In the genomic region with DNA sequence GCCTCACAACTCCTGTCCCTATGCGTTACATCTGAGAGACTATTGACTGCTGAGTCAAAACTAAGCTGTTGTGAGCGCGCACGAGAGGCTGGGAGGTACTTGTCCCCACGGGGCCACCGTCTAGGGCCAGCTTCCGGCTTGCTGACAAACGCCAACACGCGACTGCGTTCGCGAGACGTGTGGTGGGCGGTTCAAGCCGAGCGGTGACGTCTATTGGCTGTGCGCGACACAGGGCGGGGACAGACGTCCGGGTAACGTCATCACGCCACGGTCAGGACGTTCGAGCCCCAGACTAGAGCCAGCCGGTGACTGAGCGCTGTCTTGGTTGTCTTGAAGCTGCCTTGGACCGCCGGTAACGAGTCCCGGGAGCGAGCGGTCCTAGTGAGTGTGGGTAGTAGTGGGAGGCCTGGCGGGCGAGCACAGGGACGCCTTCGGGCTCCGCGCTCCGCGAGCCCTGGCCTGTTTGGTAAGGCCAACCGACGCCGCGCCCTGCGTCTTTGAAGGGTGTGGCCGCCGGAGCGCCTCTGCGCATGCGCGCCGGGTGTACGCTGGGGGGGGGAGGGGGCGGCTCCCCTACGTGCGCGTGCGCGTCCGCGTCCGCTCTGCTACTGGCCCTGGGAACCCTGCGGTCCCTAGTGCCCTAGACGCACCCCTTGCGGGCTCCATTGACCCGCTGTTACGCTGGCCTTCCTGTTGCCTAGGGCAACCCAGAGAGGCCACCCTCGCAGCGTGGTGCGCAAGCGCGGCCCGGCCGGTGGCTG, we compare ENCODE assay signal across 8 mouse cellular contexts. TPM values are rescaled to one million over a fixed set of nuclear protein-coding genes. Genes with fewer than 3 reads are reported as not detected.
DNase-seq lines count a peak whose midpoint lies in the region; ATAC-seq and TF ChIP-seq lines count a peak whose summit lies in the region.

A gene (plus strand): TSS at position 269 of the 761 bp plus-strand sequence.

- peak within 1 kb of the TSS; percentile 98 for H3K27ac ChIP-seq in bone marrow, adult 2 months (ENCODE audit: control insufficient read depth, insufficient read depth, low read depth, low read length, poor library complexity)
- H3K27ac ChIP-seq in embryonic facial prominence, embryonic 15.5 days (replicated peaks) = peak within 1 kb of the TSS; percentile 97
- peak within 1 kb of the TSS; percentile 93 for H3K27ac ChIP-seq in limb, embryonic 14.5 days (replicated peaks; ENCODE audit: low read depth, low read length)
- H3K27ac ChIP-seq in midbrain, postnatal 0 days (ENCODE audit: low read depth, low read length) = peak within 1 kb of the TSS; percentile 98

- peak; percentile 99 for DNase-seq in 416B (ENCODE audit: low read depth)
- peak; percentile 99 for DNase-seq in heart, adult 8-10 months (ENCODE audit: low spot score)
- DNase-seq in kidney, adult 9 months = peak; percentile 99
- DNase-seq in limb, embryonic 14.5 days (ENCODE audit: low spot score) = peak; percentile 98
- DNase-seq in midbrain, postnatal 0 days (ENCODE audit: low spot score) = peak; percentile 99
- DNase-seq in spleen, postnatal 14 days (ENCODE audit: low spot score in 2 of 2) = peak; percentile 97 to 98

- ATAC-seq in embryonic facial prominence, embryonic 15.5 days (ENCODE audit: insufficient number of reproducible peaks, low FRiP score, low TSS enrichment, low read depth) = peak; percentile 99
- ATAC-seq in limb, embryonic 14.5 days (ENCODE audit: low FRiP score, low read depth) = peak; percentile 99
- peak; percentile 99 for ATAC-seq in midbrain, postnatal 0 days (ENCODE audit: low FRiP score)

- H3K4me3 ChIP-seq in bone marrow, adult 2 months (replicated peaks; ENCODE audit: control insufficient read depth, low read depth, low read length) = peak within 1 kb of the TSS; percentile 98
- peak within 1 kb of the TSS; percentile 96 for H3K4me3 ChIP-seq in embryonic facial prominence, embryonic 15.5 days (replicated peaks)
- H3K4me3 ChIP-seq in limb, embryonic 14.5 days (replicated peaks; ENCODE audit: low read length) = peak within 1 kb of the TSS; percentile 91
- H3K4me3 ChIP-seq in midbrain, postnatal 0 days (ENCODE audit: low read depth, low read length) = peak within 1 kb of the TSS; percentile 79

- H3K36me3 ChIP-seq in embryonic facial prominence, embryonic 15.5 days = peaks cover 35% of the 10 kb centered on the region
- peaks cover 37% of the 10 kb centered on the region for H3K36me3 ChIP-seq in limb, embryonic 14.5 days (ENCODE audit: control insufficient read depth, insufficient read depth, low read length)
- peaks cover 45% of the 10 kb centered on the region for H3K36me3 ChIP-seq in midbrain, postnatal 0 days (ENCODE audit: insufficient read depth, low read length)

- WGBS in bone marrow, adult 2 months = under 1% methylated on average over 78 of the region's 78 CpGs
- under 1% methylated on average over 72 of the region's 78 CpGs for WGBS in embryonic facial prominence, embryonic 15.5 days
- WGBS in limb, embryonic 14.5 days = under 1% methylated on average over 51 of the region's 78 CpGs
- under 1% methylated on average over 57 of the region's 78 CpGs for WGBS in midbrain, postnatal 0 days

- peak; percentile 90 for TF ChIP-seq POLR2A in bone marrow, adult 2 months (IDR thresholded peaks at IDR 0.05; ENCODE audit: borderline replicate concordance, control insufficient read depth, low read depth, low read length)
- TF ChIP-seq POLR2A in limb, embryonic 14.5 days (IDR thresholded peaks at IDR 0.05; ENCODE audit: borderline replicate concordance, extremely low read depth, insufficient read depth, insufficient read length) = peak; percentile 88; the same call in 1 of the 2 replicates

- no peaks in the 10 kb centered on the region; the same call in 1 of the 2 replicates for H3K4me1 ChIP-seq in bone marrow, adult 2 months (ENCODE audit: control insufficient read depth, insufficient read depth, low read length)
- H3K4me1 ChIP-seq in embryonic facial prominence, embryonic 15.5 days = peaks cover 14% of the 10 kb centered on the region
- peaks cover 6% of the 10 kb centered on the region; the same call in 1 of the 2 replicates for H3K4me1 ChIP-seq in limb, embryonic 14.5 days (ENCODE audit: control insufficient read depth, insufficient read depth, low read length)
- H3K4me1 ChIP-seq in midbrain, postnatal 0 days (ENCODE audit: insufficient read depth, low read length) = peaks cover 6% of the 10 kb centered on the region; the same call in 1 of the 2 replicates

- H3K4me2 ChIP-seq in embryonic facial prominence, embryonic 15.5 days (replicated peaks) = peak within 1 kb of the TSS; percentile 72
- H3K4me2 ChIP-seq in limb, embryonic 14.5 days (replicated peaks; ENCODE audit: low read depth, low read length, severe bottlenecking) = peak within 1 kb of the TSS; percentile 67
- peak within 1 kb of the TSS; percentile 89 for H3K4me2 ChIP-seq in midbrain, postnatal 0 days (ENCODE audit: low read depth, low read length, poor library complexity, severe bottlenecking)

- H3K9me3 ChIP-seq in embryonic facial prominence, embryonic 15.5 days (replicated peaks) = no peaks in the 10 kb centered on the region
- H3K9me3 ChIP-seq in limb, embryonic 14.5 days (ENCODE audit: control insufficient read depth, low read length) = no peaks in the 10 kb centered on the region
- no peaks in the 10 kb centered on the region for H3K9me3 ChIP-seq in midbrain, postnatal 0 days (ENCODE audit: low read length)

- no peaks in the 10 kb centered on the region for H3K27me3 ChIP-seq in embryonic facial prominence, embryonic 15.5 days
- no peaks in the 10 kb centered on the region for H3K27me3 ChIP-seq in limb, embryonic 14.5 days (ENCODE audit: control insufficient read depth, insufficient read depth, low read length)
- no peaks in the 10 kb centered on the region for H3K27me3 ChIP-seq in midbrain, postnatal 0 days (ENCODE audit: insufficient read depth, low read length)

- TF ChIP-seq CTCF in bone marrow, adult 2 months (IDR thresholded peaks at IDR 0.05; ENCODE audit: control insufficient read depth, insufficient read depth, low read length) = no peak
- TF ChIP-seq CTCF in midbrain, postnatal 0 days (IDR thresholded peaks at IDR 0.05) = no peak; the same call in 1 of the 2 replicates

- H3K9ac ChIP-seq in embryonic facial prominence, embryonic 15.5 days = peak within 1 kb of the TSS; percentile 75
- peak within 1 kb of the TSS; percentile 81 for H3K9ac ChIP-seq in limb, embryonic 14.5 days (ENCODE audit: low read depth, low read length, severe bottlenecking)
- H3K9ac ChIP-seq in midbrain, postnatal 0 days (replicated peaks; ENCODE audit: low read length, poor library complexity, severe bottlenecking) = peak within 1 kb of the TSS; percentile 83

RNA-seq across cellular contexts. Expression of the gene that starts here (rescaled TPM):
- 96.9 and 247 TPM in 2 replicates for polyA plus RNA-seq in bone marrow, adult 2 months (2011; ENCODE audit: insufficient read depth, insufficient read length, low replicate concordance, missing spikeins)
- polyA plus RNA-seq in embryonic facial prominence, embryonic 15.5 days (2015; fragmentation: Nextera tagmentation; extraction: Ambion mirVana) = 64.4 and 82.2 TPM in 2 replicates
- total RNA-seq in heart, adult 8-10 months (2022) = 10 to 100 TPM; 27.1 to 49.5 (median 38.6) TPM
- 365 and 505 TPM in 2 replicates for polyA plus RNA-seq in limb, embryonic 14.5 days (2012; rRNA removed)
- polyA plus RNA-seq in limb, embryonic 14.5 days (2014; fragmentation: Nextera tagmentation; extraction: Ambion mirVana) = 45.8 and 53.6 TPM in 2 replicates
- 176 and 253 TPM in 2 replicates for total RNA-seq in midbrain, postnatal 0 days (2014; rRNA removed)
- 52.7 and 64.1 TPM in 2 replicates for polyA plus RNA-seq in midbrain, postnatal 0 days (2015; fragmentation: Nextera tagmentation; extraction: Ambion mirVana)

Comparison
In these comparisons a context has a peak if more than half of its experiments do, and no peak if none do; other contexts are left out.
1. Peak in every context shown above with its lines: DNase-seq, ATAC-seq, H3K4me3 ChIP-seq and H3K27ac ChIP-seq.